Mouse (Mus musculus) hindbrain, embryonic 11.5 days (tissue): ENCODE measurements around the gene Gpr161. TPM values are rescaled to one million over a fixed set of nuclear protein-coding genes. Genes with fewer than 3 reads are reported as not detected.
A peak's percentile ranks its signal among the peaks of the same experiment; 100 is the strongest.

Source experiments
- ATAC-seq: fragments of 200-750 bp; cut with Nextera tagmentation; 2 replicates; pipeline ENCODE4 v1.8.0; 2017; ENCODE audit warnings: mild to moderate bottlenecking, moderate TSS enrichment, moderate library complexity; ENCODE audit not compliant: low FRiP score
- DNase-seq: peaks from one replicate; pipeline ENCODE4 v3.0.0-alpha.2; 2015; ENCODE audit warnings: low spot score
- H3K27ac ChIP-seq: fragments of 300-500 bp; sonication (generic); 2 replicates; pipeline ENCODE4 v1.5.1; 2014; ENCODE audit warnings: mild to moderate bottlenecking, low read depth, low read length
- H3K27me3 ChIP-seq: fragments of 300-500 bp; sonication (generic); 2 replicates; pipeline ENCODE4 v1.6.1; 2014; ENCODE audit warnings: mild to moderate bottlenecking, low read length, moderate library complexity, mixed read lengths; ENCODE audit not compliant: control insufficient read depth, insufficient read depth
- H3K36me3 ChIP-seq: fragments of 300-500 bp; sonication (generic); 2 replicates; pipeline ENCODE4 v1.6.1; 2014; ENCODE audit warnings: mild to moderate bottlenecking, low read length, moderate library complexity, mixed read lengths; ENCODE audit not compliant: control insufficient read depth, insufficient read depth
- H3K4me1 ChIP-seq: fragments of 300-500 bp; sonication (generic); replicated peaks from 2 replicates; pipeline ENCODE4 v1.6.1; 2014; ENCODE audit warnings: low read length, mixed read lengths; ENCODE audit not compliant: control insufficient read depth, insufficient read depth
- H3K4me2 ChIP-seq: fragments of 300-500 bp; sonication (generic); replicated peaks from 2 replicates; pipeline ENCODE4 v1.6.1; 2014; ENCODE audit warnings: mild to moderate bottlenecking, low read depth, low read length
- H3K4me3 ChIP-seq: fragments of 300-500 bp; sonication (generic); 2 replicates; pipeline ENCODE4 v1.5.1; 2014; ENCODE audit warnings: low read depth, low read length
- H3K9ac ChIP-seq: fragments of 300-500 bp; sonication (generic); 2 replicates; pipeline ENCODE4 v1.6.1; 2014; ENCODE audit warnings: low read depth, low read length
- H3K9me3 ChIP-seq: fragments of 300-500 bp; sonication (generic); 2 replicates; pipeline ENCODE4 v1.6.1; 2016; ENCODE audit warnings: low read length; ENCODE audit not compliant: control insufficient read depth
- WGBS: fragments of 180-500 bp; shearing (Covaris S2); extraction: QIAGEN DNeasy Blood & Tissue Kit; methylation state at CpG from one replicate; pipeline ENCODE4 v1.1.7; 2014; 5-methylcytosine and 5-hydroxymethylcytosine counted together
- polyA plus RNA-seq: library from polyadenylated mRNA; unstranded; fragments of >200 nt; fragmentation: Nextera tagmentation; extraction: Ambion mirVana; gene quantifications from 2 replicates; pipeline ENCODE4 v1.2.1, GENCODE M21; 2014

Gpr161 gene
- polyA plus RNA-seq, result 2.6 and 3.3 TPM in 2 replicates

- H3K9me3 ChIP-seq, result no peaks in the 10 kb centered on the region
- ATAC-seq, result no peak
- H3K4me2 ChIP-seq, result no peak within 1 kb of the TSS
- H3K4me1 ChIP-seq, result no peaks in the 10 kb centered on the region
- no peak within 1 kb of the TSS for H3K27ac ChIP-seq
- 83% methylated on average over 1 of the region's 1 CpGs for WGBS
- no peak within 1 kb of the TSS for H3K9ac ChIP-seq
- no peak for DNase-seq
- H3K4me3 ChIP-seq, result no peak within 1 kb of the TSS
- no peaks in the 10 kb centered on the region for H3K27me3 ChIP-seq
- H3K36me3 ChIP-seq, result no peaks in the 10 kb centered on the region
These were observed at the start of gene Gpr161 for GRCm38 (mm10) chr1:165295489-165295888. TSS of gene Gpr161 (plus strand) at chr1:165295789.

- WGBS, result 84% methylated on average over 5 of the region's 5 CpGs
- Histone ChIP-seq H3K27me3 (no peaks in the 10 kb centered on the region), H3K4me2 (no peak overlapping the region), H3K9ac (no peak overlapping the region), H3K27ac (no peak overlapping the region), H3K4me1 (no peaks in the 10 kb centered on the region), H3K4me3 (no peak overlapping the region), H3K36me3 (no peaks in the 10 kb centered on the region), H3K9me3 (no peaks in the 10 kb centered on the region)
- DNase-seq (no peak), ATAC-seq (no peak)
These were observed 49.0 kb upstream of the Gpr161 start for GRCm38 (mm10) chr1:165246587-165246986.

- Histone ChIP-seq H3K27me3 (no peaks in the 10 kb centered on the region), H3K4me2 (no peak overlapping the region), H3K9me3 (no peaks in the 10 kb centered on the region), H3K27ac (no peak overlapping the region), H3K4me1 (no peaks in the 10 kb centered on the region), H3K4me3 (no peak overlapping the region), H3K36me3 (no peaks in the 10 kb centered on the region), H3K9ac (no peak overlapping the region)
- DNase-seq, result no peak
- WGBS, result 87% methylated on average over 5 of the region's 5 CpGs
- no peak for ATAC-seq
These were observed 48.5 kb upstream of the Gpr161 start for GRCm38 (mm10) chr1:165247085-165247484.

GRCm38 (mm10) chr1:165247788-165248187 is 47.8 kb upstream of the Gpr161 start:
- H3K9ac ChIP-seq, result no peak overlapping the region
- no peaks in the 10 kb centered on the region for H3K36me3 ChIP-seq
- DNase-seq (no peak), ATAC-seq (no peak)
- H3K27me3 ChIP-seq, result no peaks in the 10 kb centered on the region
- no peaks in the 10 kb centered on the region for H3K4me1 ChIP-seq
- 91% methylated on average over 3 of the region's 3 CpGs for WGBS
- H3K9me3 ChIP-seq, result no peaks in the 10 kb centered on the region
- H3K27ac ChIP-seq, result no peak overlapping the region
- no peak overlapping the region for H3K4me2 ChIP-seq
- no peak overlapping the region for H3K4me3 ChIP-seq

GRCm38 (mm10) chr1:165248842-165249241 is 46.7 kb upstream of the Gpr161 start:
- ATAC-seq (no peak), DNase-seq (no peak)

GRCm38 (mm10) chr1:165250546-165250945 is 45.0 kb upstream of the Gpr161 start:
- H3K4me3 ChIP-seq, result no peak overlapping the region
- no peaks in the 10 kb centered on the region for H3K27me3 ChIP-seq
- H3K4me2 ChIP-seq, result no peak overlapping the region
- DNase-seq, result no peak
- no peak for ATAC-seq
- WGBS, result 82% methylated on average over 2 of the region's 2 CpGs
- no peaks in the 10 kb centered on the region for H3K36me3 ChIP-seq
- no peaks in the 10 kb centered on the region for H3K4me1 ChIP-seq
- H3K27ac ChIP-seq, result no peak overlapping the region
- H3K9ac ChIP-seq, result no peak overlapping the region
- H3K9me3 ChIP-seq, result no peaks in the 10 kb centered on the region

More at GRCm38 (mm10) chr1:165248842-165249241, 46.7 kb upstream of the Gpr161 start:
- Histone ChIP-seq H3K27ac (no peak overlapping the region), H3K4me2 (no peak overlapping the region), H3K4me1 (no peaks in the 10 kb centered on the region), H3K9ac (no peak overlapping the region), H3K27me3 (no peaks in the 10 kb centered on the region), H3K36me3 (no peaks in the 10 kb centered on the region), H3K4me3 (no peak overlapping the region), H3K9me3 (no peaks in the 10 kb centered on the region)
- WGBS, result 72% methylated on average over 4 of the region's 4 CpGs

- no peak for ATAC-seq
- no peak overlapping the region for H3K4me2 ChIP-seq
- H3K27ac ChIP-seq, result no peak overlapping the region
These were observed 43.4 kb upstream of the Gpr161 start for GRCm38 (mm10) chr1:165252027-165252671.

GRCm38 (mm10) chr1:165274946-165275345 is 20.6 kb upstream of the Gpr161 start:
- no peaks in the 10 kb centered on the region for H3K27me3 ChIP-seq
- ATAC-seq (no peak), DNase-seq (no peak)
- no peak overlapping the region for H3K9ac ChIP-seq
- no peaks in the 10 kb centered on the region for H3K4me1 ChIP-seq
- H3K9me3 ChIP-seq, result no peaks in the 10 kb centered on the region
- no peak overlapping the region for H3K27ac ChIP-seq
- H3K36me3 ChIP-seq, result no peaks in the 10 kb centered on the region
- WGBS, result 84% methylated on average over 6 of the region's 6 CpGs
- H3K4me2 ChIP-seq, result no peak overlapping the region
- H3K4me3 ChIP-seq, result no peak overlapping the region

More at GRCm38 (mm10) chr1:165252027-165252671, 43.4 kb upstream of the Gpr161 start:
- H3K9me3 ChIP-seq, result no peaks in the 10 kb centered on the region
- H3K36me3 ChIP-seq, result no peaks in the 10 kb centered on the region
- DNase-seq, result peak; percentile 83
- H3K4me1 ChIP-seq, result no peaks in the 10 kb centered on the region
- WGBS, result 53% methylated on average over 11 of the region's 11 CpGs
- H3K4me3 ChIP-seq, result no peak overlapping the region
- no peak overlapping the region for H3K9ac ChIP-seq
- no peaks in the 10 kb centered on the region for H3K27me3 ChIP-seq

- Histone ChIP-seq H3K4me2 (peak overlapping the region; percentile 92), H3K9me3 (no peaks in the 10 kb centered on the region), H3K27me3 (no peaks in the 10 kb centered on the region), H3K27ac (peak overlapping the region; percentile 91; the same call in 1 of the 2 replicates), H3K36me3 (no peaks in the 10 kb centered on the region), H3K9ac (peak overlapping the region; percentile 84; the same call in 1 of the 2 replicates), H3K4me1 (peaks cover 4% of the 10 kb centered on the region; the same call in 1 of the 2 replicates), H3K4me3 (no peak overlapping the region; the same call in 1 of the 2 replicates)
- WGBS, result 54% methylated on average over 10 of the region's 10 CpGs
- ATAC-seq (no peak), DNase-seq (peak; percentile 19)
These were observed 14.8 kb upstream of the Gpr161 start for GRCm38 (mm10) chr1:165280741-165281140.
